Mouse (Mus musculus): ENCODE measurements at regions not wholly inside any gene's neighbourhood (a gene's known extent, or its start where the extent isn't known, plus 50 kb on each side); places are given as distances from the start of the nearest gene placed in this dataset.
"Not testable (repeated sequence)": the region's sequence is repeated elsewhere in the genome, so short reads cannot be mapped to it uniquely, and the experiment has no call there.

DNA sequence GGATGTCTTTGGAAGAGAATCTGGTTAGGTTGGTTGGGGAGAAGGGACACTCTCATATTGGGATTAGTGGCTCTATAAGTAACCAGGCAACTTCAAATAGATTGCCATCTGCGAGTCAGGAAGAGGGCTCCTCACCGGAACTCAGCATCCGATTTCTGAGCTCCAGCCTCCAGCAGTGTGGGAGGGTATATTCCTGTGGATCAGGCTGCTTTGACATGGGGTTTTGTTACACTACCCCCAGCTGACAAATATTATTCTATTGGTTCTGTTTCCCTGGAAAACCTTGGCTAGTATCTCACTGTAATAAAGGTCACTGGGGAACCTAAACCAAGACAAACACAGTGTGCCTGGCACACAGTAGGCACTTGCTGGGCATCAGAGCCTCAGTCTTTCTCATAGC is 179.9 kb downstream of the Enc1 start:
- DNase-seq: no peak

DNA sequence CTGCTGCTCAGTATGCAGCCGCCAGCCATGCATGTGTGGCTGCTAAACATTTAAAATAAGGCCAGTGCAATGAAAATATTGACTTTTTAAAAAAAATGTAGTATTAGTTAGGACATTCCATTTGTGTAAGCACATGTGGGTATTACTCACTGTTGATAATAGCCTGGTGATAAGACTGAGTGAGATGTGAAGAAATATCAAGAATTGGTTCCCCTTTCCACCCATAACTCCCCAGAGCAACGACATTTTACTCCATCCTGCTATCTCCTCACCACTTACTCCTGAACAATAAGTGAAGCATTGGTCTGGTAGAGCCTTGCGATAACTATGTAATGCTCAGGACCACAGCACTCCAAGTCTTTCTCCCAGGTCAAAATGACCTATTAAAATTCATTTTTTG is 178.2 kb downstream of the Enc1 start:
- DNase-seq: no peak

DNA sequence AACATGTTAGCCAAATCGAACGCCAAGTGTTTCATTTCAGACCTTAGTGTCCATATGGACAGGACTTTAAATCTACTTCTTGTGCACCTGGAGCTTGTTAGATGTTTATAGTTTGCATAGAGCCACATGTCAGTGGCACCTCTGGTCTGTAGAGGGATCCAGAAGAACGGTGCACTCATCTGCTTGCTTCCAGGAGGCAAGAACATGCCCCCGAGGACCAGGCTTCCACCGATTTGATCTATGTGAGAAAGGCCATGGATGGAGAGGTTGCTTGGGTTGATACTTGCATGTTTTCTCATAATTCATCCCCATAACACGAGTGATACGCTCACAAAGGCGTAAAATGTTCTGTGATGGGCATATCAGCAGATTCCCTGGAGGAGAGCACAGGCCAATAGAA is 177.8 kb downstream of the Enc1 start:
- DNase-seq: no peak

DNA sequence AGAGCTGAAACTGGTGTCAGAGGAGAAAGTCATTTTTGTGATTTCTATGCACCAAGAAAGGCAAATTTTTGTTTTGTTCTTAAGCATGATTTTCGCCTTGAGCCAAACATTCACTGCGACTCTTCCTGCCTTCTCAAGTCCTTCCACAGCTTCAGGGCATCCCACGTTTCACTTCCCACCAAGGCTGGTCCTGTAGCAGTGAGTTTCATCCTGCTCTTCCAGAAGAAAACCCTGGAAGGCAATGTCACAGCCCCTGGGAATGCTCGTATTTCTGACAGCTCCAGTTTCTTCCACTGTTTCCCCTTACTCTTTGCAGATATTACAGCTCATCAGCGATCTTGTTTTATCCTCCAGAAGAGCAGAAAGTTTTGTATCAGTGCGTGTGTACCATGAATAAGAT is 177.2 kb downstream of the Enc1 start:
- no peak for DNase-seq

DNA sequence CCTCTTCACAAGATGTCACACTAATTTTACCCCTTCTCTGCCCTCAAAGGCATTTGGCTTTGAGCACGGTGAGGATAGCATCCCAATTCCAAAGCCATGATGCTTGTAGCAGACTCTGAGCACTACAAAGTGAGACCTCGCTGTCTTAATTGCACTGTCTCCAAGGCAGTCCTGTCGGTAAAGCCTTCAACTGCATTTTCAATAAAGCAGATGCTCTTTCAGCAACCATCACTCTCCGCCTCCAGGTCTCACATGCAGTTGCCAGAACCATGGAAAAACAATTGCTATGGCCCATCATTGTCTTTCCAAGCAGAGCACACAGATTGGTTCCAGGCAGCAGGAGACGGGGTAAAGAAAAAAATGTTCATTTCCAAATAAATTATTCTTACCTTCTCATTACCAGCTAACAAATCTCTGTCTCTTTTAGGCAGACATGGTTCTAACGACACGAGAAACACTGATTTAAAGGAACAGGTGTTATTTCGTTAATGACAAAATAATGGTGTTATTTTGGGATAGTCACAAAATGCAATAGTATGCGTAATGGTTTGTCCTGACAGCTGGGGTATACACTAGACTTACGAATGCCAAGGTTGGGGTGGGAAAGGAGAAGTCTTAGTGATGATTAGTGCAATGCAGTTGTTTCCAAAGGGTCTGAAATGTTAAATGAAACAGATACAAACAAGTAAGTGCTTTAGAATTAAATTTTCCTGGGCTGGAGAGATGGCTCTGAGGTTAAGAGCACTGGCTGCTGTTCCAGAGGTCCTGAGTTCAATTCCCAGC is 175.2 kb downstream of the Enc1 start:
- DNase-seq: no peak

DNA sequence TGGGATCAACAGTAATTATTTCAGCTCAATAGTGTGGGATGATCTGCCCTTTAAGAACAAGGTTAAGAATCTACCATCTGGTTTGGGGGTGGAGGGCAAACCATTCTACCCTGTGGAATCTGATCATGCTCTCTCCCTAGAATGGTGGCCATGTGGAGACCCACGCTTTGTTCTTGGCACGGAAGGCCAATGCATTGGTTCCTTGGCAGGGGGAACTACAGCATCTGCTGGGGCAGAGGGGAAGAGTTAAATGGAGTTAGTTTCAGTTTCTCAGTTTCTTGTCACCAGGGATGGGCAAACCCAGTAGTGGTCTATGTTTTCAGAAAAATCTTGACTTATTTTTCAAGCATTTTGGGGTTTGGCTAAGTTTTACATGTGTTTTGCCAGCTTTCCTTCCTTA is 174.5 kb downstream of the Enc1 start:
- no peak for DNase-seq

DNA sequence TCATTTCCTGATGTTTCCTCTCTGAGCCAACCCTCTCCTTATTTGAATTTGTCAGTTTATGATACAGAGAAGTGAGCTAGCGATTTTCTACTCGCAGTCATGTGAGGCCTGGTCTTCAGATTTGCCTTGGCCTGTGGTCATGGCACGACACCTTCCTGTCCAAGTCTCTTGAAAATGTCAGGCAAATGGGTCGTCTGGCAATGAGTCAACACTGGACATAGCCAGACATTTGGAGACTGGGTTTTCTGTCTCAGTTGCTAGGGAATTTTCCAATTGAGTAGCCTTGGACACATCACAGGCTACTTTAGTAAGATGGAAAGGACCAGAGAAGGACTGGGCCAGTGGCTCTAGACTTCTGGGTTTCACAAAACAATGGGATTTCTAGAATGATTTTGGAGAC is 171.2 kb downstream of the Enc1 start:
- no peak for DNase-seq

DNA sequence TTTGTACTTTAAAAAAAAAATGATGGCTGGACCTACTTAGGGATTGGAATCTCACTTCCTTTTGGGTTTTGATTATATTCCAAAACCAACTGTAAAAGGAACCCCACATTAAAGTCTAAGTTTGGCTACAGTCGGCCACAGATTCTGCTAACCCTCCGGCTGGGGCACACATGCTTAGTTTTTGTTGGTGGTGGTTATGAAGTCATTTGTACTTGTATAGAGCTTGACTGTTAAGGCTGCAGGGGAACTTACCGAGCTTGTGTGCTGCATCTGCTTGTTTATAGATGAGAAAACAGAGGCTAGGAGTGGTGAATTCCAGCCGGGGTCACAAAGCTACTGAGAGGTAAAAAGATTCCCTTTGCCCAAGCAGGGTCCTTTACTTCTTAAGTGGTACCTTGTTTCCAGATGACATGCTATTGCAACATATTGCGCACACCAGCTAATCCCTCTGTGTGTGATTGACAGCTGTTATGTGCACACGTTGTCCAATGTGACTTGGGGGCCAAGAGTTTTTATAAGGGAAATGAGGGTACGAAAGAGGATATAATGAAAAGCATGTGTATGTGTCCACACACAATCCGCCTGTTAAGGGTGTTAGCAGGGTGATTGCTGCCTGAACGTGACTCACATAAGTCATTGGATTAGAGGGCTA is 169.8 kb downstream of the Enc1 start:
- no peak for DNase-seq

DNA sequence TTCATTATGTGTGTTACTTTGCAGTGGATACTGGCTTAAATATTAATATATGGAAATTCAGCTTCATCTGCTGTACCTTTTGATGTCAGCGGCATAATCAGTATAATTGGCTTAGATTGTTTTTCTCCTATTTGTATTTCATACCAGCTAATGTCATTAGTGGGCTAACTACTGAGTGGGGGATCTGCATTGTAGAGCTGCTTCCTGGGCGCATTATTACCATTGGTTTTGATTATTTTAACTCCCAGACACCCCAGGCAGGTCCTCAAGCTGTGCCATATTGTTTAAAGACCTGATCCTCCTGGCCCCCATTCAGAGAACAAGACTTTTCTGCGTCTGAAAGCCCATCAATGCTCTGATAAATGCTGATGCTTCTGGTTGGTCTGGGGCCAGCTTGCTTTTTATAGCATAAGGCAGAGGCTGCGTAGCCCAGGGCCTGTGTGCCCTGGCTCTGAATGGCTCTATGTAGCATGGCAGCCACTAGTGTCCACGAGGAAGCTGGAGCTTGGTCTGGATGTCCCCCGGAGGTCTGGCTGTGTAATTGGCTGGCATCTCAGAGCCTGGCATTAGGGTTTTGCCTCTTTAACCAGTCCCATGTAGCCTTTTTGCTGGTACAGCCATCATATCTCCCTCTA is 169.1 kb downstream of the Enc1 start:
- no peak for DNase-seq

DNA sequence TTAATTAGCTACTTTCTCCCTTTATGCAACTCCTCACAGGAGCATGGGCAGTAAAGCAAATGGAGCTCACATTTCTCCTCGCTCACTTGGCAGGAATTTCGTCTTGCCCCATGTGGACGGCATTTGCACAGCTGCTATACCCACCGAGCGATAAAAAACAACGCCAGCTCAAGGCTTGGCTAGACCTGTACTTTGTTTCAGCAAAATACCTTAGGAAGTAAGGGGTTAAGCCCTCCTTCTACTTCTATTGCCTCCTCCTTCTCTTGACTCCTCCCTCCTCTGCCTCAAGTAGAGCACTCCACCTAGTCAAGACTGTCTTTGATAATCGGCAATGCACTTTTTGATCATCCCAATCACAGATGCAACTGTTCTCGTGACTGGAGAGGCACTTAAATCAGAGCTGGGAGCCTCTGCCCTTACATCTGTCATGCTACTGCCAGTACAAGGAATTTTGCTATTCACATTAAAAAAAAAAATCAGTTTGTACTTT is 168.4 kb downstream of the Enc1 start:
- DNase-seq: peak; percentile 10

DNA sequence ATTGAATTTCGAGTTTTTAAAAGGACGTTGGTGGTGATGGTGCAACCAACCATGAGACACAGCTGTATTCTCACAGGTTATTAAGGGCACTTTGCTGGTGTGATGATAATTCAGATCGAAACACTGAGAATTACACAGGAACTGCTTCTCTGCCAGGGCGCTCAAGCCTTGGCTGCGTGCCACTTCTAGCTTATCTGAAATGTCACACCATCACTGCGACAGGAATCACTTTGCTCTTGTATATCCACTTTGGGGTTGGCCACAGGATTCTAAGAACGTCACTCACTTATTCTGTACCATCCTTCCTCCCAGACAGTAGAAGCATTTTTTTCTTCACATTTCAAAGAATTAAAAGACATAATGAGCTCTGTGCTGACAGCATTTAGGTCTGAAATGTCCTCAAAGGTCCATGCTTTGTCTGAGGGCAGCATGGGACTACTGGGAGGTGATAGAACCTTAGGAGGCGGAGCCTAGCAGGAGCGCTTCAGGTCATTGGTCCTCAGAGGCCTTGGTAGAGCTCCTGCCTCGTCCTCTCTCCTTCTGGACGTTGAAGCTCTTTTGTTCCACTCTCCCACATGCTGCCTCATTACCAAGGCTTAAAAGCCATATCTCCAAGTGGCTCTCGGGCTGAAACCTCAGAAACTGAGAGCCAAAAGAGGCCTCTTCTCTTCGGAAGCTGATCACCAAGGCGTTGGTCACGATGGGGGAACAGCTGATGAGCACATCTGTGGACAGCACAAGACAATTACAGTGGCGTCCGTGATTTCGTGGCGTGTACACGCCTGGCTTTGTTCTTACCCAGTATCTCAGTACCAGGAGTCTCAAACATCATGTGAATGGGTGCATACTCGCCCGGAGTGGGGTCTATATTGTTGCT is 167.7 kb downstream of the Enc1 start:
- DNase-seq: peak; percentile 51

DNA sequence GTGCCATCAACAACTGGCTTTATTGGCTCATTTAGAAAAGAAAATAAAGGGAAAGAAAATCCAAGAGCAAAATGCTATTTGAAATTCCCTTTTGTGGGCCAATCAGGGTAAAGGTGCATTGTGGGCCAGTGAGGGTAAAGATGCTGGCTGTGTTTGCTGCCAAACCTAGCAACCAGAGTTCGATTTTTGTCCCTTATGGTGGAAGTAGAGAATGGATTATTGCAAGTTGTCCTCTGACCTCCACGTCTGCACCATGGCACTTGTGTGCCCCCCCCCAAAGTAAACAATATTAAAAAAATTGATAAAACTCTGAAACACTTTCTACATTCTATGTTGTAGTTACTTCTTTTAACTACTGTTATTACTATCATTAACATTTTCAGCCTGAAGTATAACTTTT is 166.9 kb downstream of the Enc1 start:
- no peak for DNase-seq

DNA sequence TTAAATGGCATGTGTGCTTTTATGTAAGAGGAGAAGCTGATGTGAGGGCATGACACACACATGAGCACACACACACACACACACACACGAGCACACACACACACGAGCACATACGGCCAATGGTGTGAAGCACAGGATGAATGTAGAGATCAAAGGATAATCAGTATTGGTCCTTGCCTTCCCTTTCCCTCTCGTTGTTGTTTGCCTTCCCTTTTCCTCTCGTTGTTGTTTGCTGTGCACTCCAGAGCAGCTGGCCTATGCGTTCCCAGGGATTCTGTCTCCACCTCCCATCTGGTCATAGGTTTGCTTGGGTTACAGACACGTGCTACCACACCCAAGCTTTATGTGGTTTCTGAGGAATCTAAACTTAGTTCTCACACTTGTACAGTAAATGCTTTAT is 165.8 kb downstream of the Enc1 start:
- DNase-seq: no peak

DNA sequence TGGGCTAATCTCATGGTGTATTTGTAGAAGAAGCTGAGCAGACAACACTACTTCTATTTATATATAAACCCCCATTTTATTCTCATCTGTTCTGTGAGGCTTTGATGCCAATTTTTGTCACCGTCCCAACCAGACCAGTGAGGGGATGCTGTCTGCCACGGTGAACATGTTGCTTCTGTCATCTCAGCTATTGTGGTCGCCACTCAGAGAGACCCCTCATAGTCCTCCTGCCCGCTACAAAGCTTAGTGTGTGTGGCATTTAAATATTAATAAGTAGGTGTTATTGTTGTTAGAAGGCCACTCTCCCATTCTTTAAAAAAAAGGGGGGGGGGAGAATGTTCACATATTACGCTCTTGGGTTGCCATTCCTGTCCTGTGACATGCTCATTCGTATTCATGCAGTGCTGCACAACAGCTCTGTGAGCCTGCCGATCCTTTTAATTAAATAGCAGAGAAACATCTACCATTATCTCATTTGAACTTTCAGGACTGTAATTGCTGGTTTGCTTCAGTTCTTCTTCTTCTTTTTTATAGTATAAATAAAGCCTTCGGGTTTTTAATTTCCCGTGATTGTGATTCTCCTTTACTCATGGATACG is 161.4 kb downstream of the Enc1 start:
- DNase-seq: no peak

DNA sequence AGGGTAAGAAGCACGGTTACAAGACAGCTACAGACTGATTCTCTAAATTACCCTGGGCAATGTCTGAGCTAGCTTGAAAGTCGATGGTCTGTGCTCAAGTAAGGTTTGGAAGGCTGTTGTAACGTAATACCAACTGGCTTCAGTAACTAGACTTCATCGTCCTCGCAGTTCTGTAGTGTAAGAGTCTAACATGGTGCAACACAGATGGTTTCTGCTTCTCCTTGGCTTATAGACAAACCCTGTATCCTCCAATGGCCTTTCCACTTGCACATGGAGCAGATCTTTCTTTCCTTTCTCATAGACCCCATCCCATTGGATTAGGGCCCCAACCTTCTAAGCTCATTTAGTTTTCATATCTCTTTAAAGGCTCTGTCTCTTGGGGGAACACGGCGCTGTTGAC is 160.7 kb downstream of the Enc1 start:
- no peak for DNase-seq

DNA sequence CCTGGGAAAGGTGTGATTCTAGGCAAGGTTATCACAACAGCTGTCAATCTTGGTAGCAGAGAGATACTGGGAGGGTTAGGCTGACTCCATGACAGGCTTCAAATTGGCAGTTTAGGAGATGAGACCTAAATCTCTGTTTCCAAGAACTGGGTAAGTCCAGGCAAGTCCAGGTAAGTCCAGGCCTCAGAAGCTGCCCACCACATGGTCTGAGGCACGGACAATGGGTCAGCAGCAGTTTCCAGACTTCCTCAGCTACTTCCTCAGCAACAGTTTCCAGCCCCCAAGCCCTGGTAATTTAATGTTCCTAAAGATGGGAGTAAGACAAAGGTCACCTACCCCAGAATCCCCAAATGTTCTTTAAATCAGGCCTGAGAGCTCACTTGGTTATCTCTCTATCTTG is 157.1 kb downstream of the Enc1 start:
- no peak for DNase-seq

DNA sequence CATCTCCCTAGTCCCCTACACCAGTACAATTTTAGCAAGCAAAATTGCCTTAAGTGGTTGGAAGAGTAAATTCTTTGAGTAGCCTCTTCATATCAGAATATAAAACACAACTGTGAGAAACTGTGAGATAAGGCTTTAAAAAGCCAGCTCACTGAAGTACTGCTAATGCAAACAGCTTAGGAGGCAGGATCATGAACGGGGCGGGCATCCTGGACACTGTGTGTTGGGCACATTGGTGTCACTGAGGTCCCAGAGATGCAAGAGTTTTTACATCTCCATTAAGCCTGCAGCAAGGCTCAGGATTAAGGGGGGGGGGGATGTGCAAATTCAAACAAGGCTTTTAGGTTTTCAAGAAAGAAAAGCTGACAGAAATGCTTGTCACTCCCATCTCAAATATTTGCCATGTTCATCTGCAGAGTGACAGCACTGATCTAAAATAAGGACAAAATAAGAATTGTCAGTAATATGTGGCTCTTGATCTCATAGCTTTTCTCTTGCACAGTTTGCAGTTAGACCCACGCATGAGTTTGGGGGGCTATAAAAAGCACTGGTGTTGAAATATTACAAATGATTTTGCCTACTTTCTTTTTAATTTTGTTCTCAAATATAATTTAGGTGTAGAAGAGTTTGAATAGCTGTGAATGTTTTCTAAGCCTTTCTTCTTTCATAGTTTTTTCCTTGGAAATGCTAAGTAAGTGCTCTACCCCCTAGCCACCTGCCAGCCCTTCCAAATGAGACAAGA is 156.2 kb downstream of the Enc1 start:
- DNase-seq: no peak

DNA sequence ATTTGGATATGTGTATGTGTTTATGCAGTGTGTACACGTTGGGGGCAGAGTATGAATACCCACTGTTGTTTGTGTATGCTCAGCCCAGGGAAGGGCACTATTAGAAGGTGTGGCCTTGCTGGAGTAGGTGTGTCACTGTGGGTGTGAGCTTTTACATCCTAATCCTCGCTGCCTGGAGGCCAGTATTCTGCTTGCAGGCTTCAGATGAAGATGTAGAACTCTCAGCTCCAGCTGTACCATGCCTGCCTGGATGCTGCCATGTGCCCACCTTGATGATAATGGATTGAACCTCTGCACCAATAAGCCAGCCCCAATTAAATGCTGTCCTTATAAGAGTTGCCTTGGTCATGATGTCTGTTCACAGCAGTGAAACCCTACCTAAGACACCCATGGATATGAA is 155.4 kb downstream of the Enc1 start:
- DNase-seq: not testable (repeated sequence)

DNA sequence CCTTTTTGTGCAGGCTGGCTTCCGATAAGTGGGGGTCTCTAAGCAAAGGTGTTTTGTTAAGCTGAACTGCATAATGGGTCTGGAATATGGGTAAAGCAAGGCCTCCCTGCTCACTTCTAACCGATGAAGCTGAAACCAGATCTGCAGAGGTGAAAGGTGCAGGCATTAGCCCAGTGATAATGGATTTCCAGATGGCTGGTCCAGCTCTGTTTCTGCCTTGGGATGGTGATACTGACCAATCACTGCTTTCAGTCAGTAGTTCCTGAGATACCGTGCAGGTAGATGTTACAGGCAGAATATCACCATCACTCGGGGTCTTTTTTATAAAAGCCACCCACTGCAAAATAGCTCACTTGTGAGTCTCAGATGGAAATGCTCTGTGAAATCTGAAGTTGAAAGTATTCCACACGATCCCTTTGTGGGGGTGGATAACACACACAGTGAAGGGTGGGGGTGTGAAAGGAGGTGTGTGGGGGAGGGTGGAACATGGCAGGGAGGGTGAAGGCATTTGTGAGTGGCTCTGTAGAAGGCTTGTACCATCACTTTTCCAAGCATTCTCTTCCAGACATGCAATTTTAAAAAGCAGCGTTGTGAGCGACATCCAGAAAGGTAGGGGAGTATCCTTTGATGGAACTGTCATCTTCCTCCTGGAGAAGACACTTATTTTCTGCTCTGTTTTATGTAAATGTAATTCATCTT is 154.0 kb downstream of the Enc1 start:
- DNase-seq: no peak

DNA sequence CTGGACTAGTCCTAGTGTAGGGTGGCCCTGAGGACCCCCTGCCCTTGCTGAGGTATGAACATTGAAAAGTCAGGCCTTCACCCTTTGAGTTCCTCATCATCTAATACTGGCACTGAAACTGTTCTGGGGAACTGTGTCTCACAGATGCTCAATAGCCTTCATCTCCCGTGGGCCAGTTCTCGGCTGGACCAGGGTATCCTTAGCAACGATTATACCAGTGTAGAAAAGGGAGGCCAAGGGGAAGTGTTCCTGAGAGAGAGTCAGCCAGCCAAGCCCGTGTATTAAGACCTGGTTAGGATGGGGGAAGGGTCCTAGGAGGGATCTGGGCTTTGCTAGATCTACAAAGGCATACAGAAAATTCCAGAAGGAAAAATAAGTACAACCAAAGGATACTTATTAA is 153.2 kb downstream of the Enc1 start:
- DNase-seq: no peak

DNA sequence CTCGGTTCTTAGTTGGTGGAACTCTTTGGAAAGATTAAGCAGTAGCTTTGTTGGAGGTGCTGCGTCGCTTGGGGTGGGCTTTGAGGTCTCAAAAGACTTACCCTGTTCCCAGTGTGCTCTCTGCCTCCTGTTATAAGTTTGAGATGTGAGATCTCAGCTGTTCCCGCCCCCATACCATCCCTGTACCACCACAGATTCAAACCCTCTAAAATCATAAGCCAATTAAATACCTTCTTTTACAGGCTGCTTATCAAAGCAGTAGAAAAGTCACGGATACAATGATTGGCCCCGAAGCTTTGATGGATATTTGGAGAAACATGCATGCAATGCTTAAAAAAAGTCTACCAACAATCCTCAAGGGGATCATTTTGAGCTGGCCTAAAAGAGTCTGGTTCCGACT is 152.6 kb downstream of the Enc1 start:
- DNase-seq: no peak

Data from adrenal gland, postnatal 10 days (tissue).